Mouse (Mus musculus): Measurements from ENCODE around the gene 4932414N04Rik. TPM values are rescaled to one million over a fixed set of nuclear protein-coding genes. Genes with fewer than 3 reads are reported as not detected.

Gene 4932414N04Rik
- polyA plus RNA-seq, 1 experiment from 2014 or later = not detected

DNA sequence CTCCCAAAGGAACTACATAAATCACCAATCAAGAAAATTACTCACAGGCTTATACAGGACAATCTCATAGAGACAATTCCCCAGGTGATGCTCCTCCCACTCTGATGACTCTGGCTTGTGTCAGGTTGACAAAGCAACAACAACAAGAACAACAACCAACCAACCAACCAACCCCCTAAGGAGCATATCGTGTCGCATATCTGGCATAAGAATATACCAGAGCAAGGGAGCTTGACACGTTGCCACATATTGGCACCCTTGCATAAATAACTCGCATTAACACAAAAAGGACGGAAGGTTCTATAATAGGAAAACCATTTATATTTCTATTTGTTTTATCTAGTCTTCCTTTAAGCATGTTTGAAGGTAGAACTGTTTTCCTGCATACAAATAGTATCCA, 137.9 kb downstream of the 4932414N04Rik start:
- Histone ChIP-seq H3K4me3 (ENCODE audit: control insufficient read depth in 1 of 2, insufficient read depth in 1 of 2, low read depth in 1 of 2, low read length in 2 of 2) (no peak overlapping the region), H3K36me3 (ENCODE audit: control insufficient read depth, insufficient read depth, low read length) (no peaks in the 10 kb centered on the region), H3K9ac (ENCODE audit: low read length) (no peak overlapping the region), H3K4me1 (ENCODE audit: control insufficient read depth in 2 of 2, insufficient read depth in 2 of 2, low read length in 2 of 2) (peaks cover 0 to 2% of the 10 kb centered on the region in 2 experiments; a peak in 2 of 4 replicates), H3K27me3 (ENCODE audit: control insufficient read depth, insufficient read depth, low read length) (no peaks in the 10 kb centered on the region), H3K9me3 (ENCODE audit: control insufficient read depth, low read length) (no peaks in the 10 kb centered on the region), H3K4me2 (ENCODE audit: low read length) (no peak overlapping the region), H3K27ac (replicated peaks in 1 of 2; ENCODE audit: control insufficient read depth in 1 of 2, insufficient read depth in 1 of 2, low read depth in 2 of 2, low read length in 2 of 2) (no peak overlapping the region)
- ATAC-seq (ENCODE audit: insufficient number of reproducible peaks, insufficient read depth, low FRiP score, low read depth) = no peak
- 86% methylated on average over 5 of the region's 5 CpGs for WGBS

DNA sequence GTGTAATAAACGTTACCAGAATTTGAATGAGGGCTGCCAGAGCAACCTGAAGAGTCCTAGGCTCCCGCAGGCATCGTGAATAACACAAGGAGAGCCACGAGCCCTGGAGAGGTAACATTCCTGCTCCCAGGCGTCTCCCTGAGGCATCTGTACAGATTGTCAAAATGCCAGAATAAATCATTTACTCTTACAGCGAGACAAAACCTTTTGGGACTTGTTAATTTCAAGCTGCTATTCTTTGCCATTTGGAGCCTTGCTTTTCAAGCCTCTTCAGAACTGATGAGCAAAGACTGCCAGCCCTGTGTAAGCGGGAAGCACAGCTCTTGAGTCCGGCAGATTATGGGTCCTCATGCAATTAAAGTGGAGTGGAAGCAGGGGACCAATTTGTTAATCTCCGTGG, 138.3 kb downstream of the 4932414N04Rik start:
- no peak for ATAC-seq (ENCODE audit: insufficient number of reproducible peaks, insufficient read depth, low FRiP score, low read depth)
- Histone ChIP-seq H3K27ac (replicated peaks in 1 of 2; ENCODE audit: control insufficient read depth in 1 of 2, insufficient read depth in 1 of 2, low read depth in 2 of 2, low read length in 2 of 2) (no peak overlapping the region), H3K36me3 (ENCODE audit: control insufficient read depth, insufficient read depth, low read length) (no peaks in the 10 kb centered on the region), H3K27me3 (ENCODE audit: control insufficient read depth, insufficient read depth, low read length) (no peaks in the 10 kb centered on the region), H3K9ac (ENCODE audit: low read length) (no peak overlapping the region), H3K9me3 (ENCODE audit: control insufficient read depth, low read length) (no peaks in the 10 kb centered on the region), H3K4me3 (ENCODE audit: control insufficient read depth in 1 of 2, insufficient read depth in 1 of 2, low read depth in 1 of 2, low read length in 2 of 2) (no peak overlapping the region), H3K4me2 (ENCODE audit: low read length) (no peak overlapping the region), H3K4me1 (ENCODE audit: control insufficient read depth in 2 of 2, insufficient read depth in 2 of 2, low read length in 2 of 2) (peaks cover 0 to 2% of the 10 kb centered on the region in 2 experiments; a peak in 2 of 4 replicates)
- WGBS = 46% methylated on average over 9 of the region's 9 CpGs

DNA sequence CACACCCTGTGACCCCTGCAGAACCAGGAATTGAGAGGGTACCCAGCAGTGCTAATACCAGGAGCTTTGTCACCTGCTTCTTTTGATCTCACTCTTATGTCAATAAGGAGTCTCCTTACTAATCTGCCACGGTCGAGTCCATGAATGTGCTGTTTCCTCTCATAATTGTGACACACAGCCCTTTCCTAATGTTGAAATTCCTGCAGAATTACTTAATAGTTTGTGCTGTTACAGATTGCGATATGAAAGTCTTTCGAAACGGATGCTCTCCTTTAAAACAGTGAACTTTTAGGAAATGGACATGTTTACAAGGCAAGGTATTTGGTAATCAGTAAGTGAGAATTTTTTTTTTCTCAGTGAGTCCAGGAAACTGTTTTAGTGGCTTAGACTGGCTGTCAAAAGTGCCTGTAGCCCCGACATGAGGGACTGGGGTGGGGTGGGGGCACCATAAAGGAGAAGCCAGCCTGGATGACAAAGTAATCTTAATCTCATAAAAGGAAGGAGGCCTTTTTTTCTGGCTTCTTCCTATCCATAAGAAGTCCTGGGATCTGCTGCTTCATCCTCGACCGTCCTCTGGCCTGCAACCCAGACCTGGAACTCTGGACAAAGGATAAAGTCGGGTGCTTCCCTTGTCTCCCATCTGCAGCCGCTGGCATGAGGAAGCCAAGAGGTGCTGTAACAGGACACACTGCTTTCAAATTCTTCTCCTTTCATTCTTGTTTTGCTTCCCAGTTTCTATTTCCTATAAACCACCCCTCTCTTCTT, 139.9 kb downstream of the 4932414N04Rik start:
- peaks cover 0 to 2% of the 10 kb centered on the region in 2 experiments; a peak in 2 of 4 replicates for H3K4me1 ChIP-seq (ENCODE audit: control insufficient read depth in 2 of 2, insufficient read depth in 2 of 2, low read length in 2 of 2)
- ATAC-seq (ENCODE audit: insufficient number of reproducible peaks, insufficient read depth, low FRiP score, low read depth) = no peak
- H3K27ac ChIP-seq (replicated peaks in 1 of 2; ENCODE audit: control insufficient read depth in 1 of 2, insufficient read depth in 1 of 2, low read depth in 2 of 2, low read length in 2 of 2) = no peak overlapping the region
- no peaks in the 10 kb centered on the region for H3K27me3 ChIP-seq (ENCODE audit: control insufficient read depth, insufficient read depth, low read length)
- no peaks in the 10 kb centered on the region for H3K36me3 ChIP-seq (ENCODE audit: control insufficient read depth, insufficient read depth, low read length)
- 63% methylated on average over 10 of the region's 10 CpGs for WGBS
- H3K9me3 ChIP-seq (ENCODE audit: control insufficient read depth, low read length) = no peaks in the 10 kb centered on the region
- no peak overlapping the region for H3K9ac ChIP-seq (ENCODE audit: low read length)
- no peak overlapping the region for H3K4me3 ChIP-seq (ENCODE audit: control insufficient read depth in 1 of 2, insufficient read depth in 1 of 2, low read depth in 1 of 2, low read length in 2 of 2)
- H3K4me2 ChIP-seq (ENCODE audit: low read length) = no peak overlapping the region

DNA sequence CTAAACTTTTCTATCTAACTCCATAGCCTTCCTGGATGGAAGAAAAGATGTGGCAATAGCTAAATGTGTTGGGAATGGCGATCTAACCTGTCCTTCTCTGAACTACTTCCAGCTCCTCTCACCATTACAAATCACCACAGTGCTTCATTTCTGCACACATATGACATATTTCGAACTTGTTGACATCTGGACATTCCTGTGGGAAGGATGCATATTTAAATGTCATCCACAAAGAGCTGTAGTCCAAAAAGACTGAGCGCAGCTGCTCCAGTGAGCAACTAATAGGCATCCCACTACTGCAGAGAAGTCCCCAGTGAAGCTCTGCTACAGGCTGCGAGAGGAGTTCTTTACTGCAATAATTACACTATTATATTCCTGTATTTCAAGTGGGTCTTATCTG, 140.8 kb downstream of the 4932414N04Rik start:
- no peak overlapping the region for H3K4me3 ChIP-seq (ENCODE audit: control insufficient read depth in 1 of 2, insufficient read depth in 1 of 2, low read depth in 1 of 2, low read length in 2 of 2)
- no peaks in the 10 kb centered on the region for H3K36me3 ChIP-seq (ENCODE audit: control insufficient read depth, insufficient read depth, low read length)
- peaks cover 0 to 2% of the 10 kb centered on the region in 2 experiments; a peak in 2 of 4 replicates for H3K4me1 ChIP-seq (ENCODE audit: control insufficient read depth in 2 of 2, insufficient read depth in 2 of 2, low read length in 2 of 2)
- ATAC-seq (ENCODE audit: insufficient number of reproducible peaks, insufficient read depth, low FRiP score, low read depth) = no peak
- WGBS = 68% methylated on average over 4 of the region's 4 CpGs
- H3K27me3 ChIP-seq (ENCODE audit: control insufficient read depth, insufficient read depth, low read length) = no peaks in the 10 kb centered on the region
- no peak overlapping the region for H3K27ac ChIP-seq (replicated peaks in 1 of 2; ENCODE audit: control insufficient read depth in 1 of 2, insufficient read depth in 1 of 2, low read depth in 2 of 2, low read length in 2 of 2)
- no peak overlapping the region for H3K4me2 ChIP-seq (ENCODE audit: low read length)
- H3K9me3 ChIP-seq (ENCODE audit: control insufficient read depth, low read length) = no peaks in the 10 kb centered on the region
- no peak overlapping the region for H3K9ac ChIP-seq (ENCODE audit: low read length)

Other genes with a start within 250 kb of the 4932414N04Rik start
- gene Stk39, start 184.2 kb upstream of the 4932414N04Rik start, polyA plus RNA-seq (2014; fragmentation: Nextera tagmentation; extraction: Ambion mirVana) = 89.0 and 90.8 TPM in 2 replicates
- gene 4933409G03Rik, start 74.1 kb upstream of the 4932414N04Rik start, polyA plus RNA-seq (2014; fragmentation: Nextera tagmentation; extraction: Ambion mirVana) = not detected in 2 replicates
- gene Cers6, start 205.0 kb downstream of the 4932414N04Rik start, polyA plus RNA-seq (2014; fragmentation: Nextera tagmentation; extraction: Ambion mirVana) = 32.0 and 34.4 TPM in 2 replicates